Mouse (Mus musculus): Measurements from ENCODE around the gene C2cd4b.

Gene C2cd4b

GRCm38 (mm10) chr9:67771293-67771692 lies 12.1 kb downstream of the C2cd4b start:
- DNase-seq (ENCODE audit: low read depth, low spot score): no peak

GRCm38 (mm10) chr9:67774201-67774600 lies 15.0 kb downstream of the C2cd4b start:
- DNase-seq (ENCODE audit: low read depth, low spot score): no peak

GRCm38 (mm10) chr9:67778553-67778952 lies 19.3 kb downstream of the C2cd4b start:
- DNase-seq (ENCODE audit: low read depth, low spot score): no peak

DNA sequence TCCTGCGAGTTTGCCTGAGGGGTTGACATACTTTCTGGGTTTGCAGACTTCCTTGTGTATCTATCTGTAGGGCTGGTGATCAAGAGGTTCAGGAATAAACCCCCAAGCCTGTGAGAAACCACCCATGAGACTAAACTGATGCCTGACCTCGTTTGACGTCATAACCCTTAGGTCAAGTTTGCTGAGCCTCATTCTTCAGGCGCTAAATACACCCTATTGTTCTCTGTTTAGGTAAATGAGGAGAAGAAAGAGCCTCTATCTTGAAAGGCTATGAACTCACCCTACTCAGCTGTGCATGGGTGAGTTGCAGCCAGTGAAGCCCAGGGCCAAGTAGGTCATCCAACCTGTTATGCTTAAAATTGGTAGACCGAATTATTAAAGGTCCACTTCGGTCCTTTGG lies 23.5 kb downstream of the C2cd4b start:
- no peak for DNase-seq (ENCODE audit: low read depth, low spot score)

GRCm38 (mm10) chr9:67783464-67783863 lies 24.2 kb downstream of the C2cd4b start:
- DNase-seq (ENCODE audit: low read depth, low spot score): no peak

- DNase-seq (ENCODE audit: low read depth, low spot score): peak; percentile 46
Measured at GRCm38 (mm10) chr9:67783925-67784324, 24.7 kb downstream of the C2cd4b start.

GRCm38 (mm10) chr9:67786311-67786710 lies 27.1 kb downstream of the C2cd4b start:
- no peak for DNase-seq (ENCODE audit: low read depth, low spot score)

GRCm38 (mm10) chr9:67787671-67788070 lies 28.4 kb downstream of the C2cd4b start:
- peak; percentile 21 for DNase-seq (ENCODE audit: low read depth, low spot score)

DNA sequence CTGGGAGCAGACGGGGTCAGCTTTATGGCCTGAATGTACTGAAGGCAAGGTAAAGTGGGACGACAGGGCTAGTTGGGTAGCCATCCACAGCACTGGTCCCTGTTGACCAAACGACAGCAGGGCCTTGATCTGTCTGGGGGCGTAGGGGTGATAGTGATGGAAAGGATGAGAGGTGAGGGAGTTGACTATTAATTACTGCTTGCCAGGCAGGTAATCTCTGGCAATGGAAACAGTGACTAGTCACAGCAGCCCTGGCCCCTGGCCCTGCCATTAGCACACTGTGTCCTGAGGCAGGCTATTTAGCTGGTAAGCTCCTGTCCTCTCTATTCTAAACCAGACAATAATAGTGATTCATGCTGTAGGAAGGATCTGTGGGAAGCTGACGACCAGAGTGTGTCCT lies 33.2 kb downstream of the C2cd4b start:
- DNase-seq (ENCODE audit: low read depth, low spot score): no peak

- no peak for DNase-seq (ENCODE audit: low read depth, low spot score)
Measured at GRCm38 (mm10) chr9:67793501-67793900, 34.3 kb downstream of the C2cd4b start.

- no peak for DNase-seq (ENCODE audit: low read depth, low spot score)
Measured at GRCm38 (mm10) chr9:67794216-67794615, 35.0 kb downstream of the C2cd4b start.

DNA sequence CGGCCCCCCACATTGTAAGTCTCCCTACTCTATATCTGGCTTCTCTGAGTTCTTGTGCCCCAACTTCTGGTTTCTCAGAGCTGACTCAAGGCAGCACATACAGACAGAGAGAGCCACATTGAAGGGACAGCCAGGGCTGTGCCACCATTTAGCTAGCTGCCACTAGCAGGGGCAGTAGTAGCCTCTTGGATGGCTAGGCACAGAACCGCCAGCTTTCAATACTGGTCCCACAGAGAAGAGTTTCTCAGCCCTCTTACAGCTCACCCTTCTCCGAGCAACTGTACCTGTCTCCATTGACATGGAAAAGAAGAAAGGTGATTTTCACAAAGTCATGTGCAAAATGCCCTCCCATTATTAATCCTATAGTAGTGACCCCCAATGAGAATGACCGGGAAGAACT lies 35.4 kb downstream of the C2cd4b start:
- no peak for DNase-seq (ENCODE audit: low read depth, low spot score)

- DNase-seq (ENCODE audit: low read depth, low spot score): no peak
Measured at GRCm38 (mm10) chr9:67795205-67795675, 36.0 kb downstream of the C2cd4b start.

GRCm38 (mm10) chr9:67799078-67799819 lies 40.0 kb downstream of the C2cd4b start:
- DNase-seq (ENCODE audit: low read depth, low spot score): no peak

- DNase-seq (ENCODE audit: low read depth, low spot score): peak; percentile 71
Measured at GRCm38 (mm10) chr9:67802241-67802640, 43.0 kb downstream of the C2cd4b start.

DNA sequence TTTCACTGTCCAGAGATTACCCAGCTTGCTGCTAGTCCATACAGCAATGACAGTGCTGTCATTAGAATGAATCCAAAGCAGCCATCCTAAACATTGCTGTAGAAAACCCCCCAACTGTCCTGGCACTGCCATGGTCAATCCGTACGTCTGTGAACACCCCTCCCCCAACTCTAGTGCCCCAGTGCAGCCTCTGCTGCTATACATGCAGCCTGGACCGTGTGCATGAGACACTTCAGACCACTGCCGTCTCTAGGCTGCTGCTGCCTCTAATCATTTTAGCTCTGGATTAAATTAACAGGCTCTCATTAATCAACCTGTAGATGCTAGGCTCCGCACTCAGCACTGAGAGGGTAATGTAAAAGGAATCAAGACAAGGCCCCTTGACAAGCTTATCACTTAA lies 47.8 kb downstream of the C2cd4b start:
- DNase-seq (ENCODE audit: low read depth, low spot score): no peak

- DNase-seq (ENCODE audit: low read depth, low spot score): peak; percentile 38
Measured at GRCm38 (mm10) chr9:67810527-67810926, 51.3 kb downstream of the C2cd4b start.

All from ES-CJ7 (cell line).